Mouse (Mus musculus): ENCODE measurements around the gene Dnah2. TPM values are rescaled to one million over a fixed set of nuclear protein-coding genes. Genes with fewer than 3 reads are reported as not detected.
A peak's percentile ranks its signal among the peaks of the same experiment; 100 is the strongest.

Gene Dnah2
- total and polyA plus RNA-seq, 3 experiments = under 0.01 to 0.03 TPM; not detected in 1

DNA sequence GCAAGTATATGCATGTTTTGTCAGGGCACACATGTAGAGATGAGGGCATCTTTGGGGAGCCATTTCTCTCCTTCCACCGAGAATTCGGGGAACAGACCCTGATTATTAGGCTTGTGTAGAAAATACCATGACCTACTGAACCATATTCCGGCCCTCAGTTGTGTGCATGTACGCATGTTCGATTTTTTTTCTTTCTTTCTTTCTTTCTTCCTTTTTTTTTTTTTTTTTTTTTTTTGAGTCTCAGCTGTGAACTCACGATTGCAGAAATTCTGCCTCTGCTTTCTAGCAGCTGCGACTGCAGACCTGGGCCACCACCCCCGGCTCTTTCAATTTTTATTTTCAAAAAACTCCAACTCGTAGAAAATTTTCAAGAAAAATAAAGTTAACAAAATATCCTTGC, 23.2 kb downstream of the Dnah2 start:
- Histone ChIP-seq H3K9ac (ENCODE audit: insufficient read depth, low read depth) (no peak overlapping the region), H3K4me2 (ENCODE audit: insufficient read depth, low read depth, poor library complexity, severe bottlenecking) (no peak overlapping the region), H3K9me3 (replicated peaks; ENCODE audit: low read length) (no peaks in the 10 kb centered on the region), H3K27ac (ENCODE audit: insufficient read depth, low read depth) (no peak overlapping the region), H3K4me3 (replicated peaks in 1 of 3; ENCODE audit: low read depth in 2 of 3, low read length in 2 of 3, poor library complexity in 1 of 3) (no peak overlapping the region), H3K27me3 (replicated peaks) (peaks cover 43% of the 10 kb centered on the region), H3K79me2 (replicated peaks; ENCODE audit: control insufficient read depth, extremely low read depth, insufficient read depth, poor library complexity, severe bottlenecking) (no peaks in the 10 kb centered on the region), H3K4me1 (ENCODE audit: control insufficient read depth in 1 of 2, insufficient read depth in 2 of 2) (no peaks in the 10 kb centered on the region; a peak in 1 of 4 replicates), H3K36me3 (replicated peaks in 1 of 2; ENCODE audit: control insufficient read depth in 1 of 2, insufficient read depth in 1 of 2, low read length in 1 of 2) (no peaks in the 10 kb centered on the region)
- in situ Hi-C loops (cut with MboI; ENCODE audit: low pct_ligation_motif_present, low pct_unique_long_range_greater_than_20kb, low sequenced_read_pairs) (loop anchor here (10.0 kb wide), 1 partner anchor 121 kb away; no protein-coding TSS in a partner anchor), dilution Hi-C loops (cut with MboI; ENCODE audit: extremely low pct_ligation_motif_present, extremely low pct_unique_long_range_greater_than_20kb, low sequenced_read_pairs) (no loop called here)
- TF ChIP-seq ZNF384 (IDR thresholded peaks at IDR 0.05; ENCODE audit: low read depth, low read length) = peak; percentile 74
- no peak for TF ChIP-seq MEF2A (IDR thresholded peaks at IDR 0.05; ENCODE audit: borderline replicate concordance, low read depth, low read length)
- no peak for TF ChIP-seq CTCF (conservative IDR thresholded peaks at IDR 0.05 in 1 of 2, IDR thresholded peaks at IDR 0.05 in 1 of 2; ENCODE audit: low read depth in 2 of 2, low read length in 2 of 2)
- no peak for DNase-seq (ENCODE audit: extremely low read depth)

DNA sequence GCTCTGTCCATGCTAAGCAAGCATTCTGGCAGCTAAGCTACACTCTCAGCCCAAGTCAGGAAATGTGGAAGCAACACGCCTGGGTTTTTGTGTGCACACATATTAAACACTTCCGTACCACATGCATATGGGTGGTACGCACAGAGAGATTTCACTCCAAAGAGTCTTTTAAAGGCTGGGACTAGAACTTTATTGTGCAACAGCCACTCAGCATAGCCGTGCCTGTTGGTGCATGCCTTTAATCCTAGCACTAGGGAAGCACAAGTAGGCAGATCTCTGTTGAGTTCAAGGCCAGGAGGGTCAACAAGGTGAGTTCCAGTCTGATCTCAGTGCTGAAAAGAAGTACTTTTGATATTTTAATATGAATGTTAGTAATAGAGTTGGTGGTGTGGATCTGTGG, 25.3 kb downstream of the Dnah2 start:
- Histone ChIP-seq H3K4me2 (ENCODE audit: insufficient read depth, low read depth, poor library complexity, severe bottlenecking) (no peak overlapping the region), H3K9ac (ENCODE audit: insufficient read depth, low read depth) (no peak overlapping the region), H3K36me3 (replicated peaks in 1 of 2; ENCODE audit: control insufficient read depth in 1 of 2, insufficient read depth in 1 of 2, low read length in 1 of 2) (no peaks in the 10 kb centered on the region), H3K79me2 (replicated peaks; ENCODE audit: control insufficient read depth, extremely low read depth, insufficient read depth, poor library complexity, severe bottlenecking) (no peaks in the 10 kb centered on the region), H3K27ac (ENCODE audit: insufficient read depth, low read depth) (no peak overlapping the region), H3K9me3 (replicated peaks; ENCODE audit: low read length) (no peaks in the 10 kb centered on the region), H3K4me3 (replicated peaks in 1 of 3; ENCODE audit: low read depth in 2 of 3, low read length in 2 of 3, poor library complexity in 1 of 3) (no peak overlapping the region), H3K27me3 (replicated peaks) (peaks cover 44% of the 10 kb centered on the region), H3K4me1 (ENCODE audit: control insufficient read depth in 1 of 2, insufficient read depth in 2 of 2) (no peaks in the 10 kb centered on the region; a peak in 1 of 4 replicates)
- dilution Hi-C loops (cut with MboI; ENCODE audit: extremely low pct_ligation_motif_present, extremely low pct_unique_long_range_greater_than_20kb, low sequenced_read_pairs) (no loop called here), in situ Hi-C loops (cut with MboI; ENCODE audit: low pct_ligation_motif_present, low pct_unique_long_range_greater_than_20kb, low sequenced_read_pairs) (loop anchor here (10.0 kb wide), 1 partner anchor 119 kb away; no protein-coding TSS in a partner anchor)
- no peak for TF ChIP-seq ELF1 (IDR thresholded peaks at IDR 0.05; ENCODE audit: low read depth, low read length)
- TF ChIP-seq MEF2A (IDR thresholded peaks at IDR 0.05; ENCODE audit: borderline replicate concordance, low read depth, low read length) = no peak
- TF ChIP-seq EP300 (IDR thresholded peaks at IDR 0.05; ENCODE audit: low read length) = no peak
- no peak for TF ChIP-seq KAT2A (IDR thresholded peaks at IDR 0.05; ENCODE audit: insufficient replicate concordance, low read length)
- no peak for TF ChIP-seq BHLHE40 (IDR thresholded peaks at IDR 0.05; ENCODE audit: low read depth, low read length)
- no peak for DNase-seq (ENCODE audit: extremely low read depth)

- dilution Hi-C loops (cut with MboI; ENCODE audit: extremely low pct_ligation_motif_present, extremely low pct_unique_long_range_greater_than_20kb, low sequenced_read_pairs) = no loop called here
- Histone ChIP-seq H3K4me3 (replicated peaks in 1 of 3; ENCODE audit: low read depth in 2 of 3, low read length in 2 of 3, poor library complexity in 1 of 3) (no peak overlapping the region), H3K4me2 (ENCODE audit: insufficient read depth, low read depth, poor library complexity, severe bottlenecking) (no peak overlapping the region), H3K9me3 (replicated peaks; ENCODE audit: low read length) (no peaks in the 10 kb centered on the region), H3K27ac (ENCODE audit: insufficient read depth, low read depth) (no peak overlapping the region), H3K27me3 (replicated peaks) (peaks cover 50% of the 10 kb centered on the region), H3K79me2 (replicated peaks; ENCODE audit: control insufficient read depth, extremely low read depth, insufficient read depth, poor library complexity, severe bottlenecking) (no peaks in the 10 kb centered on the region), H3K9ac (ENCODE audit: insufficient read depth, low read depth) (no peak overlapping the region), H3K4me1 (ENCODE audit: control insufficient read depth in 1 of 2, insufficient read depth in 2 of 2) (no peaks in the 10 kb centered on the region; a peak in 1 of 4 replicates), H3K36me3 (replicated peaks in 1 of 2; ENCODE audit: control insufficient read depth in 1 of 2, insufficient read depth in 1 of 2, low read length in 1 of 2) (no peaks in the 10 kb centered on the region)
- DNase-seq (ENCODE audit: extremely low read depth) = no peak
- in situ Hi-C loops (cut with MboI; ENCODE audit: low pct_ligation_motif_present, low pct_unique_long_range_greater_than_20kb, low sequenced_read_pairs) = loop anchor here (10.0 kb wide), 1 partner anchor 117 kb away; no protein-coding TSS in a partner anchor
- no peak for TF ChIP-seq CTCF (conservative IDR thresholded peaks at IDR 0.05 in 1 of 2, IDR thresholded peaks at IDR 0.05 in 1 of 2; ENCODE audit: low read depth in 2 of 2, low read length in 2 of 2)
- no peak for TF ChIP-seq TCF12 (IDR thresholded peaks at IDR 0.05; ENCODE audit: low read depth, low read length)
- TF ChIP-seq CHD1 (IDR thresholded peaks at IDR 0.05; ENCODE audit: low read depth, low read length) = 0 out of 2 replicates have a peak, but pooled peaks have one; percentile 63
- no peak for TF ChIP-seq MAFK (IDR thresholded peaks at IDR 0.05; ENCODE audit: insufficient replicate concordance, low read length)
- no peak for TF ChIP-seq ELF1 (IDR thresholded peaks at IDR 0.05; ENCODE audit: low read depth, low read length)
- TF ChIP-seq CHD2 (IDR thresholded peaks at IDR 0.05; ENCODE audit: low read length) = no peak
- TF ChIP-seq PAX5 (IDR thresholded peaks at IDR 0.05; ENCODE audit: low read length) = no peak
- TF ChIP-seq TBP (conservative IDR thresholded peaks at IDR 0.05; ENCODE audit: low read depth, low read length) = no peak
- TF ChIP-seq MEF2A (IDR thresholded peaks at IDR 0.05; ENCODE audit: borderline replicate concordance, low read depth, low read length) = peak; percentile 35; the same call in 1 of the 2 replicates
- no peak for TF ChIP-seq RCOR1 (conservative IDR thresholded peaks at IDR 0.05; ENCODE audit: low read depth, low read length)
- TF ChIP-seq ZKSCAN1 (IDR thresholded peaks at IDR 0.05; ENCODE audit: borderline replicate concordance, low read depth, low read length) = no peak
- TF ChIP-seq GABPA (IDR thresholded peaks at IDR 0.05; ENCODE audit: insufficient replicate concordance, low read depth, low read length) = no peak
- TF ChIP-seq POLR2AphosphoS2 (IDR thresholded peaks at IDR 0.05; ENCODE audit: low read depth, low read length) = no peak
Observed at GRCm38 (mm10) chr11:69521526-69522149, 27.3 kb downstream of the Dnah2 start.
